Mouse (Mus musculus): ENCODE results near the gene Parvb.
A peak's percentile ranks its signal among the peaks of the same experiment; 100 is the strongest.

The Parvb gene

DNA sequence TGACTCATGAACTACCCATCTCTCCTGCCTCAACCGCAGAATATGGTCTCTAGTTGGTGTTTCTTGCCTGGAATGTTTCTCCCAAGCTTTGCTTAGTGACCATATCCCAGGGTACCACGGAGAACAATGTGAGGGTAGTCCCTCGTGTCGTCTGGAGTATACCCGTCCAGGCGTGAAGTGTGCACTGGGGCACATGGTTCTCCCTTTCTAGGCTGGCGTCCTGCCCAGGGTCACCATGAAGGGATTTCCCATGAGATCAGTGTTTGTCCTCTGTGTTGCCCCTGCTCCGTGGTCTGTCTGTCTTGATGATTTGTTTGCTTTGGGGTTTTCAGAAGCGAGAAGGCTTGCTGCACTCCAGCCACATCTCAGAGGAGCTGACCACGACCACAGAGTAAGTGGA is 63.4 kb downstream of the Parvb start:
- Histone ChIP-seq H3K4me1 (replicated peaks; ENCODE audit: low read depth, low read length) (peaks cover 28% of the 10 kb centered on the region), H3K9me3 (ENCODE audit: low read length) (no peaks in the 10 kb centered on the region), H3K36me3 (ENCODE audit: insufficient read depth, low read length) (peaks cover 82% of the 10 kb centered on the region), H3K27me3 (ENCODE audit: insufficient read depth, low read length) (no peaks in the 10 kb centered on the region), H3K4me3 (replicated peaks; ENCODE audit: low read length) (no peak overlapping the region)
- no peak for TF ChIP-seq NANOG (IDR thresholded peaks at IDR 0.05; ENCODE audit: borderline replicate concordance, low read length)
- no peak for TF ChIP-seq CTCF (conservative IDR thresholded peaks at IDR 0.05; ENCODE audit: low read length)
- no peak for TF ChIP-seq POU5F1 (IDR thresholded peaks at IDR 0.05; ENCODE audit: borderline replicate concordance, low read length)

DNA sequence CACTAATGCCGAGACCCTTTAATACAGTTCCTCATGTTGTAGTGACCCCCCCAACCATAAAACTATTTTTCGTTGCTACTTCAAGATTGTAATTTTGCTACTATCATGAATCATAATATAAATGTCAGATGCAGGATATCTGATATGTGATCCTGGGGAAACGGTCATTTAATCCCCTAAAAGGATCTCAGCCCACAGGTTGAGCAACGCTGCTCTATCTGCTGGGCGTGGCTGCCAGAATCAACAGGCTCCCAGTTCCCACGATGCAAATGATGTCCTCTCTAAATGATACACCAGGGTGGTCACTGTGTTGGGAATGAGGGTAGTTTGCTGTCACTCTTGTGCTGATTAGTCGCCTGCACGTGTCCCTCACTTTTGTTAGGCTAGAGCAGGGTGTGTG is 65.6 kb downstream of the Parvb start:
- Histone ChIP-seq H3K9me3 (ENCODE audit: low read length) (no peaks in the 10 kb centered on the region), H3K4me3 (replicated peaks; ENCODE audit: low read length) (no peak overlapping the region)
- TF ChIP-seq NANOG (IDR thresholded peaks at IDR 0.05; ENCODE audit: borderline replicate concordance, low read length): no peak
- TF ChIP-seq POU5F1 (IDR thresholded peaks at IDR 0.05; ENCODE audit: borderline replicate concordance, low read length): no peak
- TF ChIP-seq CTCF (conservative IDR thresholded peaks at IDR 0.05; ENCODE audit: low read length): no peak

DNA sequence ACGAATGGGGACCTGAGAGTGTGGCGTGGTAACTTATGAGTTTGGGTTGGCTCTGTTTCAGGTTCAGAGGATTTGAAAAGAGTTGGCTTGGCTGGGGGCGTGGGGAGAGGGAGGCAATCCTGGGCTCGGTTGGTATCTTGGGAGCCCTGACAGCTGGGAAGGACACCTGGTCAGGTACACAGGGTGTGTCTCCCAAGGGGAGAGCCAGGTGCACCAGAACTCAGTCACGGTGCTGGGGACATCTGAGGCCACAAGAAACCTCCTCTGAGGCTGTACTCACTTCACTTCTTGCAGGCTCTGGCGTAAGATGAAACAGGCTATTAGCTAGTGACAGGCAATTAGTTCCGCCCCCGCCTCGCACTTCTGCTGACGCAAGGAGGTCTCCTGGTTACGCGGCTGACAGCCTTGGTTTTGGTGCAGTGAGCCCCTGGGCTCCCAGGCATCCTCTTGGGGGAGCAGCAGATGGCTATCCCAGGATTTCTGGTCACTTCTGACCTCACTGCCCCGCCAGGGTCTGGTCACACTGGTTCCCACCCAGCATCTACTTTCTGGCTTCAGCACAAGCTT is 67.0 kb downstream of the Parvb start:
- TF ChIP-seq NANOG (IDR thresholded peaks at IDR 0.05; ENCODE audit: borderline replicate concordance, low read length): no peak
- TF ChIP-seq CTCF (conservative IDR thresholded peaks at IDR 0.05; ENCODE audit: low read length): no peak
- no peak for TF ChIP-seq POU5F1 (IDR thresholded peaks at IDR 0.05; ENCODE audit: borderline replicate concordance, low read length)
- H3K36me3 ChIP-seq (ENCODE audit: insufficient read depth, low read length): peaks cover 54% of the 10 kb centered on the region
- H3K9me3 ChIP-seq (ENCODE audit: low read length): no peaks in the 10 kb centered on the region
- peaks cover 63% of the 10 kb centered on the region for H3K4me1 ChIP-seq (replicated peaks; ENCODE audit: low read depth, low read length)
- H3K27me3 ChIP-seq (ENCODE audit: insufficient read depth, low read length): no peaks in the 10 kb centered on the region
- no peak overlapping the region for H3K4me3 ChIP-seq (replicated peaks; ENCODE audit: low read length)

More for the DNA sequence above, 65.6 kb downstream of the Parvb start:
- no peaks in the 10 kb centered on the region for H3K27me3 ChIP-seq (ENCODE audit: insufficient read depth, low read length)
- peaks cover 51% of the 10 kb centered on the region for H3K4me1 ChIP-seq (replicated peaks; ENCODE audit: low read depth, low read length)
- H3K36me3 ChIP-seq (ENCODE audit: insufficient read depth, low read length): peaks cover 64% of the 10 kb centered on the region

DNA sequence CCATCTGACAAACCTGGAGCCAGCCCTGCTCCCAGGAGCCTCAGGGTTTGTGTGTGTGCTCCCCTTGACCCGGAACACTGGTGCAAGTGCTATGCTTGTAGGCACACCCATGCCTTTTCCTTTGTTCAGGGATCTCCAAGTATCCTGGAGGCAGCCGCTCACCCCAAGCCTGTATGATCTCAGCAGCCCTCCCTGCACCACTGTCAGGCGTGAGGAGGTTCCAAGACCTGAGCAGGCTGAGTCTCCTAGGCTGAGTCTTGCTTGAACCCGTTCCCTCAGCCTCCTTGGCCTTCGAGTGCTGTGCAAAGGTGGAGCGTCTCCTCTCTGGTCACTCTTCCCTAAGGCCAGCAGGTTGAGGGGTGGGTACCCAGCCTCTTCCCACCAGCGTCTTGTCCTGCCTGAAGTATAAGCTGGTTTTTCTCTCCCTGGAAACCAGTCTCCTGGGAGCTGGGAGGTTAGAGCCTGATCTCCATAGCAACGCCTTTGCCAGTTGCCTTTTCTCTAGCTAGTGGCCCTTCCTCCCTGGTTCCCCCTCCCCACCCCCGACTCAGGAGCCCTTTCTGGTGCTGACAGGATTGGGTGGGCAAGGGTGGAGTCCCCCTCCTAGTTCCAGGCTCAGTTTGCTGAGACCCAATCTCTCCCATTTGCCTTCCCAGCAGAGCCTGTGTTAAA is 68.0 kb downstream of the Parvb start:
- TF ChIP-seq POU5F1 (IDR thresholded peaks at IDR 0.05; ENCODE audit: borderline replicate concordance, low read length) (no peak), NANOG (IDR thresholded peaks at IDR 0.05; ENCODE audit: borderline replicate concordance, low read length) (no peak), CTCF (conservative IDR thresholded peaks at IDR 0.05; ENCODE audit: low read length) (no peak)
- Histone ChIP-seq H3K4me3 (replicated peaks; ENCODE audit: low read length) (no peak overlapping the region), H3K27me3 (ENCODE audit: insufficient read depth, low read length) (no peaks in the 10 kb centered on the region), H3K9me3 (ENCODE audit: low read length) (no peaks in the 10 kb centered on the region), H3K36me3 (ENCODE audit: insufficient read depth, low read length) (peaks cover 56% of the 10 kb centered on the region), H3K4me1 (replicated peaks; ENCODE audit: low read depth, low read length) (peaks cover 65% of the 10 kb centered on the region)

DNA sequence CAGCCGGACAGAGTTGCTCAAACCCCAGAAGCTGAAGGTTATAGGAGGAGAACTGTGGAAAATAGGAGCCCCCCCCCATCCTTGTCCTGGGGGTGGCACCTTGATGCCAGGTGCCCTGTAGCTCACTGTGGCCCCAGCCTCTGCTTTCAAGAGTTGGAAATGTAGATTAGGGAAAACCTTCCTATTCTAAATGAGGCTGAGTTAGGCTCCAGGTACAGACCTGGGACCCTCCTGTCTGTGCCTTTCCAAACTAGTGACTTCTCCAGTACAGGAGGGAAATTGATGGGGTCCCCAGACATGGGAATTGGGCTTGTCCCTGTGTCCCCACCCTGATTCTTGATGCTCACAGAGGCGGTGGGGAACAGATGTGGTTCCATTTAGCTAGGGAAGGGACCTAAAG is 68.7 kb downstream of the Parvb start:
- peaks cover 65% of the 10 kb centered on the region for H3K4me1 ChIP-seq (replicated peaks; ENCODE audit: low read depth, low read length)
- peaks cover 53% of the 10 kb centered on the region for H3K36me3 ChIP-seq (ENCODE audit: insufficient read depth, low read length)
- no peaks in the 10 kb centered on the region for H3K27me3 ChIP-seq (ENCODE audit: insufficient read depth, low read length)

DNA sequence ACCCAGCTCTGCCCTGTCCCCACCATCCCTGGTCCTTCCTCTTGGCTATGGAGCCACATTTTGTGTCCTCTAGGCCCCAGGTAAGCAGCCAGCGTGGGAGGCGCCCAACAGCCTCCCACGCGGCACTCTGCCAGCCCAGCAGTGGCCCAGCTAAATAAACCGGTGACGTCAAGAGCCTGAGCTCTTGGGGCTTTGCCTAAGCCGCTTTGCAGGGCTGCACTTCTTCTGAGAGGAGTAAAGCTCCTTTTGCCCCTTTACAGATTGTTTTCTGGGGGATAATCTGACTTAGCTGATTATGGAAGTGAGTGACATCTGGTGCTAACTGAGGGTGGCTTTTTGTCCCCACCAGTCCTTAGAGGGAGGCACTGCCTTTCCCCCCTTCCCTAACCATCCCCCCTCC is 69.2 kb downstream of the Parvb start:
- Histone ChIP-seq H3K4me1 (replicated peaks; ENCODE audit: low read depth, low read length) (peaks cover 65% of the 10 kb centered on the region), H3K9me3 (ENCODE audit: low read length) (no peaks in the 10 kb centered on the region), H3K27me3 (ENCODE audit: insufficient read depth, low read length) (no peaks in the 10 kb centered on the region), H3K36me3 (ENCODE audit: insufficient read depth, low read length) (peaks cover 53% of the 10 kb centered on the region), H3K4me3 (replicated peaks; ENCODE audit: low read length) (no peak overlapping the region)
- TF ChIP-seq POU5F1 (IDR thresholded peaks at IDR 0.05; ENCODE audit: borderline replicate concordance, low read length) (no peak), CTCF (conservative IDR thresholded peaks at IDR 0.05; ENCODE audit: low read length) (no peak), NANOG (IDR thresholded peaks at IDR 0.05; ENCODE audit: borderline replicate concordance, low read length) (no peak)

More for the DNA sequence above, 68.7 kb downstream of the Parvb start:
- Histone ChIP-seq H3K9me3 (ENCODE audit: low read length) (no peaks in the 10 kb centered on the region), H3K4me3 (replicated peaks; ENCODE audit: low read length) (0 out of 2 replicates have a peak overlapping the region, but pooled peaks have one; percentile 1)
- TF ChIP-seq POU5F1 (IDR thresholded peaks at IDR 0.05; ENCODE audit: borderline replicate concordance, low read length) (no peak), NANOG (IDR thresholded peaks at IDR 0.05; ENCODE audit: borderline replicate concordance, low read length) (no peak), CTCF (conservative IDR thresholded peaks at IDR 0.05; ENCODE audit: low read length) (no peak)

GRCm38 (mm10) chr15:84301641-84302420 is 70.0 kb downstream of the Parvb start:
- H3K9me3 ChIP-seq (ENCODE audit: low read length): no peaks in the 10 kb centered on the region
- no peak overlapping the region for H3K4me3 ChIP-seq (replicated peaks; ENCODE audit: low read length)
- peaks cover 65% of the 10 kb centered on the region for H3K4me1 ChIP-seq (replicated peaks; ENCODE audit: low read depth, low read length)
- H3K36me3 ChIP-seq (ENCODE audit: insufficient read depth, low read length): peaks cover 48% of the 10 kb centered on the region
- H3K27me3 ChIP-seq (ENCODE audit: insufficient read depth, low read length): no peaks in the 10 kb centered on the region
- no peak for TF ChIP-seq NANOG (IDR thresholded peaks at IDR 0.05; ENCODE audit: borderline replicate concordance, low read length)
- TF ChIP-seq CTCF (conservative IDR thresholded peaks at IDR 0.05; ENCODE audit: low read length): no peak
- TF ChIP-seq POU5F1 (IDR thresholded peaks at IDR 0.05; ENCODE audit: borderline replicate concordance, low read length): no peak

DNA sequence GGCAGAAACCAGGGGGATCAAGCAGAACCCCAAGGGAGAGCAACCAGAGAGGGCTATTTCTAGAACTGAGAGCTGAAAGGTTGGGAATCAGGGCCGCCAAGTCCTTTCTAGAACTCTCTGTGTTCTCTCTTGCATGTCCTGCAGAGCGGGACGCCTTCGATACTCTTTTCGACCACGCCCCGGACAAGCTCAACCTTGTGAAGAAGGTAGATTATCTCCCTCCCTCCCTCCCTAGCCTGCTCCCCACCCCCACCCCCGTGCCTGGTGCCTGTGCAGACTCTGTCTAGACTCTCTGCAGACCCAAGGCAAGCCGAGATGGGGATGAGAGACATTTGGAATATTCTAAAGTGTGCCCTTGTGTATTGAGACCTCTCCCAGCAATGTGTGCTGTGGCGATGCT is 71.4 kb downstream of the Parvb start:
- peaks cover 59% of the 10 kb centered on the region for H3K4me1 ChIP-seq (replicated peaks; ENCODE audit: low read depth, low read length)
- no peaks in the 10 kb centered on the region for H3K9me3 ChIP-seq (ENCODE audit: low read length)
- H3K27me3 ChIP-seq (ENCODE audit: insufficient read depth, low read length): no peaks in the 10 kb centered on the region
- H3K36me3 ChIP-seq (ENCODE audit: insufficient read depth, low read length): peaks cover 53% of the 10 kb centered on the region
- no peak for TF ChIP-seq NANOG (IDR thresholded peaks at IDR 0.05; ENCODE audit: borderline replicate concordance, low read length)
- no peak for TF ChIP-seq POU5F1 (IDR thresholded peaks at IDR 0.05; ENCODE audit: borderline replicate concordance, low read length)
- TF ChIP-seq CTCF (conservative IDR thresholded peaks at IDR 0.05; ENCODE audit: low read length): no peak
- H3K4me3 ChIP-seq (replicated peaks; ENCODE audit: low read length): 0 out of 2 replicates have a peak overlapping the region, but pooled peaks have one; percentile 23
